Mouse (Mus musculus): Measurements from ENCODE around the gene Dmrt1.

The Dmrt1 gene

DNA sequence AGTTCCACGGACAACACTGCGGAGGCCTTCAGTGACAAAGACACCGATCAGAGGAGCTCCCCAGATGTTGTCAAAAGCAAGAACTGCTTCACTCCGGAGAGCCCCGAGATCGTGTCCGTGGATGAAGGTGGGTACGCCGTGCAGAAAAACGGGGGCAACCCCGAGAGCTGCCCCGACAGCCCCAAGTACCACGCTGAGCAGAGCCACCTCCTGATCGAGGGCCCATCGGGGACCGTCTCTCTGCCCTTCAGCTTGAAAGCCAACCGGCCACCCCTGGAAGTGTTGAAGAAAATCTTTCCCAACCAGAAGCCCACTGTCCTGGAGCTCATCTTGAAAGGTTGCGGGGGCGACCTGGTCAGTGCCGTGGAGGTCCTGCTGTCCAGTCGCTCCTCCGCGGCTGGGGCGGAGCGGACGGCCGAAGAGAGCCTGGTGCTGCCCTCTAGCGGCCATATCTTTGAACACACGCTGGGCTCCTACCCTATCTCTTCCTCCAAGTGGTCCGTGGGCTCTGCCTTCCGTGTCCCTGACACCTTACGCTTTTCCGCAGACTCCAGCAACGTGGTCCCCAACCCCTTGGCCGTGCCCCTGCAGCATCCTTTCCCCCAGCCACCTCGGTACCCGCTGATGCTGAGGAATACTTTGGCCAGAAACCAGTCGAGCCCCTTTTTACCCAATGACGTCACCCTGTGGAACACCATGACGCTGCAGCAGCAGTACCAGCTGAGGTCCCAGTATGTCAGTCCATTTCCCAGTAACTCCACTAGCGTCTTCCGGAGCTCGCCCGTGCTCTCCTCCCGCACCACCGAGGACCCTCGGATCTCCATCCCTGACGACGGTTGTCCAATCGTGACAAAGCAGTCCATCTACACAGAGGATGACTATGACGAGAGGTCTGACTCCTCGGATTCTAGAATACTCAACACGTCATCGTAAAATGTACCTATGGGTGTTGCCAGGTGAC, 117.2 kb downstream of the Dmrt1 start:
- intact Hi-C loops (cut with DNase I) = loop anchor here (10.0 kb wide), 1 partner anchor 278 kb away; no protein-coding TSS in a partner anchor

DNA sequence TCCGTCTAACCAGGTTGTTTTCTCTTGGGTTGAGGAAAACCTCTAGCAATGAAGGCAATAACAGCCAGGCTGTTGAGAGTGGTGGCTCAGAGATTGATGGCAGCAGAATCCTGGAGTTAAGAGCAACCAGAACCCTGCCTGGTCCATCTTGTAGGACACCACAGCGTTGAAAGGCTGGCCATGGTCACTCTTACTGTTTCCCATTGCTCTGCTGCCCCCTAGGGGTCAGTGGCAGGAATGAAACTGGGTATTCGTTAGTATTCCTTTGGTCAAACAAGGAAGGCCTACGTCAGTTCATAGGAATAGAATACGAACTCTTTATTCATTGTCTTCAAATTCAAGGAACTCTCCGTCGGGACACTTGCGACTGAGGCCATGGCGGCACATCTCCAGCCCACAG, 123.1 kb downstream of the Dmrt1 start:
- intact Hi-C loops (cut with DNase I) = loop anchor here (2.0 to 10.0 kb wide), 2 partner anchors 84 to 284 kb away; no protein-coding TSS in a partner anchor

DNA sequence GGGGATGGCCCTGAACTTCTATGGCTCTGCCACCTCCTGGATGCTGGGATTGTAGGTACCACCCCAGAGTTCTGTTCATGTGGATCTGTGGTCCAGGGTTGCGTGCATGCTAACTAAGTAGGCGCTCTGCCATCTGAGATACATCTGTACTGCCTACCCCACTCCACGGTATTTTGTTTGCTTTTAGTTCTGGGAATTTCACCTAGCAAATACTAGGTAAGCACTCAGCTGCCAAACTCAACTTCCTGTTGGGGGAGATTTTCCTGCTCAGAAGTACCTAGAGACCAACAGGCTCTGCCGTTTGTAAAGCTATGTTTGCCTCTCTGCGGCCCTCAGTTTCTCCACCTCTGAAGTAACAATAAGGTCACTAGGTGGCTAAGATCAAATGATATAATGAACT, 129.7 kb downstream of the Dmrt1 start:
- intact Hi-C loops (cut with DNase I) = no loop called here

DNA sequence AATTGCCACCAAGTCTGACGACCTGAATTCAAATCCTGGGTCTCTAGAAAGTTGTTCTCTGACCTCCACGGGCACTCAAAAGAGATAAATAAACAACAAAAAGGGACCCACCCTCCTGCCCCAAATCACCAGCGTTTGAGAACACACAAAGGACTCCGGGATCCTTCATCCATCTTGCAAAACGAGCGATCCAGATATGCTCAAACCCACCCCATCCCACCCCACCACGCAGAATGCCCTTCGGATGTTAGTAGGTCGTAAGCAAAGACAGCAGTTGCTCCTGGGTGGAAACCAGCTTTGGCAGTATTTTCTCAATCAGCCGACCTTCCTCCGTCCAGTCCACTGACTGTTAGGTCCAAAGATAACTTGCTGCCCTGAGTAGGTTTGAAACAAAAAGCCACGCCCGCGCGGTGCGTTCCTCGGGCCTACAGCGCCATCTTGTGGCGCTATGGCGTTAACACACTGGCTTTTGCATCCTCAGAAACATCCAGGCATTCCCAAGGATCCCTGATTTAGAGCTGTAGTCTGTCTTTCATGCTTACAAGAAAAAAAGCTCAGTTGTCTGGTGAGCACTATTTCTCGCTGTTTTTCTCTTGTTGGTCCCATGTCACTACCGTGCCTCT, 130.3 kb downstream of the Dmrt1 start:
- intact Hi-C loops (cut with DNase I) = no loop called here

DNA sequence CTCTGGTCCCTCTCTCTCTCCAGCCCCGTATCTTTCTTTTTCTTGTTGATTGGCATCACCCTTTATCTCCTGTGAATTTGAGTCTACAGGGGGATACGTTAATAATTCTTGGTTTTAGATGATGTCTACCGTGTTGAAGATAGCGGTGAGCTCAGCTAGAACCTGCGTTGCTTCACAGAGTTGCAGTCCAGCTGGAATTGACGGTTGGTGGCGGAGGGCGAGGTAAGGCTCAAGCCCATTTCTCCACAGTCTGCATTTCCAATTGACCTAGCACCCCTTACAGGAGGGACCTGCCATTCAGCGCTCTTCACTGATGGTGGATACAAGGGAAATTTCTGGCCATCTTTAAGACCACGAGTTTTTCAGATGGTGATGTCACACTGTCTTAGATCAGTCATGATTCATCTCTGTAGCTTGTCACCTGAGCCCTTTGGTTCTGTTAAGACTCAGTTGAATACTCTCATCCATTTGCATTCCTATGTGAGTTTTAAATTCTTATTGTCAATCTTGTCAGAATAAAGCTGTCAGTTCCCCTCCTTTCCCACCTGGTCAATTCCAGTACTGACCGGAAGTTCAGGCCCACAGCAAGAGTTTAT, 133.4 kb downstream of the Dmrt1 start:
- intact Hi-C loops (cut with DNase I) = no loop called here

DNA sequence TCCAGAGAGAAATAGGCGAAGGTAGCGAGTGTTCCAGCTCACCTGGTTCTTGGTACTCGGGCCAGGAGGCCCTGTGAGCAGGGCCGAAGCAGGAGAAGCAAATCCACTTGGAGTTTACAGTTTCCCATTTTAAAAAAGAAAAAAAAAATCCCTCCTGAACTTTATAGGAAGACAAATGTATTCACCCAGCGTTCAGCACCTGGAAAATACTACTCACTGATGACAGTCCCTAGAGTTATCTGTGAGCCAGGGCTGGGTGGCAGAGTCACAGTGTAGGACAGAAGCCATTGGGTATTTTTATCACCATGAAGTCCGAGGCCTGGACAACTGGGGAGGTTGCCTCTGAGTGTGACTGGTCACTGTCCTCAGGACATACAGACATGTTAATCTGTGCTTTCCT, 136.4 kb downstream of the Dmrt1 start:
- intact Hi-C loops (cut with DNase I) = no loop called here

DNA sequence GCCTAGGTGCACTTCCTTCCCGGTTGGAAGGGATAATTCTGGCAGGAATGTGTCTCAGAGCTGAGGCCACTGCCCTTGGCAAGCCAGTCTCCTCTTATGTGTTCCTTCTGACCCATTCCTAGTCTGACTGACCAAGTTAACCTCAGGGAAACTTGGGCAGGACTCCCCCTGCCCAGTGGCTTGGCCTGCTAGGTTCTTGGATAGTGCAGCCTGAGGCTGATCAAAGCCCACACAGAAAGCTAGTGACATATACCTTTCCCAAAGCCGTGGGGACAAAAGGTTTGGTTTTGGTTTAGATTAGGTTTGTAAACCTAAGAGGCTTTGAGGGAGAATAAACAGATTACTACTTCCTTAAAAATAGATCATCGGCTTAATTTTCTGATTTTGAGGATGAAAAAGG, 141.7 kb downstream of the Dmrt1 start:
- intact Hi-C loops (cut with DNase I) = no loop called here

DNA sequence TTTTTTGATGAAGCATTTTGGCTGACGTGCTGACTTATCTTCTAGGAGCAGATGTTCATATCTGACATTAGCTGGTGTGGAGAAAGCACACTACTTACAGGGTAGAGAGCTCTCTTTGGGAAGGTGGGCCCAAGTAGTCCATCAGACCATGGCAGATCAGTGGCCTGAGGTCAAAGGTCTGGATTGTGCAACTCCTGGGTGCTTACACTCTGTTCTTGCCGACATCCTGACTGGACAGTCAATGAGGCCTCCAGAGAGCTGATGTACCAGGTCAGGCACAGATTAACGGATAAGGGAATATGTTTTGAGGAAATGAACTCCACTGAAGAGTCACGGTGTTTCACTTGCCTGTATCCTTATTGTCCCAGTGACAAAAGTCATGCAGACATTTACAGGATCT, 143.3 kb downstream of the Dmrt1 start:
- intact Hi-C loops (cut with DNase I) = no loop called here

DNA sequence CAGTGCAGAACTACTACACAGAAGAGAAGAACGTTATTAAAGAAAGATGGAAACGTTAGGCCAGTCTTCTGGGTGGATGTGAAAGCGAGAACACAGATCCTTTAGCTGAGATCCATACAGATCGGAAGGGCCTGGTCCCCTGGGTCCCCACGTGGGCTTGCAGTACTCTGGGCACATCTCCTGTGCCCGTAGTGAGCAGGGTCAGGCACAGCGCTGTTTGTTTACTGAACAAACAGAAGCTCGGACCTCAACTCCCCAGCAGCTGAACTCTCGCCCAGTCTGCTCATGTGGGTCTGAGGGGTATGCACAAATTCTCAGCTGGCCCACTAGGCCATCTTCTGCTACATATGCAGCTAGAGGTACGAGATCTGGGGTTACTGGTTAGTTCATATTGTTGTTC, 145.1 kb downstream of the Dmrt1 start:
- intact Hi-C loops (cut with DNase I) = no loop called here

DNA sequence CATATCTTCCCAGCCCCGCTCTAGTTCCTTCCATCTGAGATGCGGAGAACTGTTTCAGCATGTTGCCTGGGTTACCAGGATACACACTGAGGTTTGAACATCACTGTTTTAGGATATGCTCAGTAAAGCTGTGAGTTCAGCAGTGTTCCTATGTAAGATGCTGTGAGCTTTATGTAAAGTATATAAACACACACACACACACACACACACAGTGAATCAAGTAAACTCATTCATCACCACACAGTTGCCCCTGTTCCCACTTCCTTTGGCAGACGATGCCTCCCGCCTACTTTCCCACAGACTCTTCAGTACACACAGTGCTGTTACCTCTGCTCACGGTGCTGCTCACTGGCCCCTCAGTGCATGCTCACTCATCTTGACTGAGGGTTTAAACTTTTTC, 147.1 kb downstream of the Dmrt1 start:
- intact Hi-C loops (cut with DNase I) = no loop called here

All from adrenal gland (tissue).